Mouse (Mus musculus) liver, postnatal 0 days (tissue): Measurements from ENCODE around the gene Baz2a.

ENCODE experiments used
- CTCF ChIP-seq: sonication (generic); IDR thresholded peaks from 2 replicates; pipeline ENCODE4 v1.5.1; 2016; ENCODE audit warnings: antibody characterized with exemption, low read depth
- EP300 ChIP-seq: IDR thresholded peaks from 2 replicates; pipeline ENCODE4 v1.6.1; 2016; ENCODE audit warnings: antibody characterized with exemption, low read depth, mild to moderate bottlenecking

- TF ChIP-seq CTCF: no peak
- TF ChIP-seq EP300: no peak
Observed at GRCm38 (mm10) chr10:128088181-128088580, 3.2 kb upstream of the Baz2a start.
